Mouse (Mus musculus): ENCODE data around the gene Hes5. TPM values are rescaled to one million over a fixed set of nuclear protein-coding genes. Genes with fewer than 3 reads are reported as not detected.

Gene Hes5
- total RNA-seq, 2 experiments from 2014 or later, result not detected

DNA sequence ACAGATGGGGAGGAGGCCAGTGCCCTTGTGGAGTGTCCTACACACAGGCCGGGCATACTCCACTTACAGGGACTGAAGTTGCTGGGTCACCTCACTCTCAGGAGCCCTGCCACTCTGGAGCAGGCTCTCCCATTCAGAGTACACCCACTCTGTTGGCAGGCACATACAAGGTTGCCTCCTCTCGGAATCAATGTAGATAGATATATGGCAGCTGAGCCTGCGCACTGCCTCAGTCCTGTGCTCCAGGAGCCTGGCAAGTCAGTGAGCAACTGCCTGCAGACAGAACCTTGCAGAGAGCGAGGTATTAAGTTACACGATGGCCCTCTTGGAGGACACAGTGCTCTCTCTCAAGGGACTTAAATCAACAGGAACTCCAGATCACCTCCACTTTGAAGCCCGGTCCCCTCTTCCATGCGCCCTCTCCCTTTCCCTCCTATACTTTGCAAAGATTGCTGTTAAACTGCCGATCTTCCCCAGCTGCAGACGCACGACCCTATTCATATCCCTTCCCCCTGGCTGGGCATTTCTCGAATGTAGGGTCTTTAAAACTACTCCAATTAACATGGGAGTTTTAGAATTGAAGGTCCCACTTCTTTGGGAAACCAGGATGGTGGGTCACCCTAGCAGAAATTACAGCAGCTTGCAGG lies 2.6 kb downstream of the Hes5 start:
- intact Hi-C loops (cut with DNase I), result loop anchor here (2.0 to 10.0 kb wide), 4 partner anchors 19 to 291 kb away; partner anchors contain the start of gene Pex10
- no peak for DNase-seq

DNA sequence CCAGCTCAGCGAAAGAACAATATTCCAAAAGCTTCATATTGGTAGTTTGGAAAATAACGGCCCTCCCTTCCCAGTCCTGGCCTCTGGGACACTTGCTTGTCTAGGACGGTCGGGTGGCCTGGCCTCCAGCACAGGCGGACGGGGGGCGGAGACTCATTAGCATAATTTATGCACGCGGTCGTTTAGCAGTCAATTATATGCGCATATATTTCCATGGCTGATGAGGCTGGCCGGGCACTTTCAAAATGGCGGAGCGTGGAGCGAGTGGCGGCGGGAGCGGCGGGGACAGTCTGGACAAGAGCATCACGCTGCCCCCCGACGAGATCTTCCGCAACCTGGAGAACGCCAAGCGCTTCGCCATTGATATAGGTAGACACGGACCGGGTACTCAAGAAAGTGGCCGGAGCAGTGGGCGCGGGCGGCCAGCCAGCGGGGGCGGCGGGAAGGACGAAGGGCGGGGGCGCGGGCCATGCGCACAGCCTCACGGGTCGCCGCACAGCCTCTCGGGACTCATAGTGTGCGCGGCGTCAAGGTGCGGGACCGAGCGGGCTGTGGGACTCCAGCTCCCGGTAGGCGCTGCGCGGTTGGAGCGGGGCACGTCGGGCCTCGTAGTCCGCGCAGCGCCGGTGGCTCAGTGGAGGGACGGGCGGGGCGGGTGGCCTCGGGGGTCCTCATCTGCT lies 3.3 kb downstream of the Hes5 start, which contains the start of gene Pank4:
Pank4 (plus strand) TSS at position 223 of the 680 bp plus-strand sequence.
- DNase-seq, result peak; percentile 87 to 90
- intact Hi-C loops (cut with DNase I), result loop anchor here (2.0 to 10.0 kb wide), 4 partner anchors 19 to 291 kb away; partner anchors contain the start of gene Pex10

DNA sequence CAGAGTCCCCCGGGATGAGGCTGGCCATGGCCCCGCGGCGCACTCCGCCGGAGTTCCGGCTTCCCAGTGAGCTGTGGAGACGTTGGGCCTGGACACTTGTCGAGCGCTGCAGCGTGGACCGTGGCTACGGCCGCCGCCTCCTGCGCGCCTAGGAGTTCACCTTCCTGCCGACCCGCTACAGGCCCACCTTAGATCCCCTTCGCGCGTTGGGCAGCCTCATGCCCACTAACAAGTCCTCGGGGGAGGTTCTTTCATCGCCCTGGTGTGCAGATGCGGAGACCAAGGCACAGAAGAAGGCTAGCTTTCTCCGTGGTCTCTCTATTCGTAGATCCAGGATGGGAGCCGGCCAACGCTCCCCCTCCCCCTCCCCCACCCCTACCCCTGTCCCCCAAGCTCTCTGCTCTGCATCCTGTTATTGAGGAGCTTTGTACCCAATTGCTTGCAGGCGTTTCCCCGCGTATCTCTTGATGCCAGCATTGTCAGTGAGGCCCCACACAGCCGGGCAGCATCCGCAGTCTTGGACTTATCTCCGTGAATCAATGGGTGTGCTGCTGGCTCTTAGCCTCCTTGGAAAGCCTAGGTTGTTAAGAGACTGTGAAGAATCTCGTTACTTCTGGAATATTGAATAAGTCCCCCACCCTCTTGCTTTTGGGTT lies 4.0 kb downstream of the Hes5 start:
- DNase-seq, result peak in 1 of 2 experiments; percentile 29
- intact Hi-C loops (cut with DNase I), result loop anchor here (5.0 to 10.0 kb wide), 3 partner anchors 87 to 290 kb away; partner anchors contain the start of gene Pex10

DNA sequence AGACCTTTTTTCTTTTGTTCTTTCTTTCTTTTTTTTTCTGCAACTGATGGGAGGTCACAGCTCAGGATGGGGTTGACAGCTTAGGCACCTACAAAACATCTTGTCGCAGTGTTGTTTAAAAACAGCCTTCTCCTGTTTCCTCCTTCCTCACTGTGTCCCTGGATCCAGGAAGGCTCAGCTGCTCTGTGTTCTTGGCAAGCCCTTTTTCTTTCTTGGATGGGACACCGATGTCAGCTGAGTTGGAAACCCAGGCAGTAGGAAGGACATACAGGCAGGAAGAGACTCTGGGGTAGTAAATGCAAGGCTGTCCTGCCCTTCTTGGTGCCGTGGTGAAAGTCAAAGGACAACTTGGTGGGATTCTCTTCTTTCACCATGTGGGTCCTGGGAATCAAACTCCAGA lies 5.1 kb downstream of the Hes5 start:
- DNase-seq, result peak; percentile 43 to 50
- intact Hi-C loops (cut with DNase I), result loop anchor here (10.0 kb wide), 1 partner anchor 289 kb away; no protein-coding TSS in a partner anchor

DNA sequence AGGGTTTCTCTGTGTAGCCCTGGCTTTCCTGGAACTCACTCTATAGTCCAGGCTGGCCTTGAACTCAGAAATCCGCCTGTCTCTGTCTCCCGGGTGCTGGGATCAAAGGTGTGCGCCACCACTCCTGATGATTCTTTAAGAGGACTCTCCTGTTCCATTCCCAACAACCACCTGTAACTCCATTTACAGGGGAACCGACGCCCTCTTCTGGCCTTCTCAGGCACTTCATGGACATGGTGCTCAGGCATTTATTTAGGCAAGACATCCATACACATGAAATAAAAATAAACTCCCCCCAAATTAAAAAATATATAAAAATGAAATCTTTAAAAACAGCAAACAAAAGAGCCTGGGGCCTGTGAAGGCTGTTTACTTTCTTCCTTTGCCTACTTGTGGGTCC lies 6.5 kb downstream of the Hes5 start:
- intact Hi-C loops (cut with DNase I), result loop anchor here (10.0 kb wide), 1 partner anchor 288 kb away; no protein-coding TSS in a partner anchor
- DNase-seq, result peak in 1 of 2 experiments; percentile 47

DNA sequence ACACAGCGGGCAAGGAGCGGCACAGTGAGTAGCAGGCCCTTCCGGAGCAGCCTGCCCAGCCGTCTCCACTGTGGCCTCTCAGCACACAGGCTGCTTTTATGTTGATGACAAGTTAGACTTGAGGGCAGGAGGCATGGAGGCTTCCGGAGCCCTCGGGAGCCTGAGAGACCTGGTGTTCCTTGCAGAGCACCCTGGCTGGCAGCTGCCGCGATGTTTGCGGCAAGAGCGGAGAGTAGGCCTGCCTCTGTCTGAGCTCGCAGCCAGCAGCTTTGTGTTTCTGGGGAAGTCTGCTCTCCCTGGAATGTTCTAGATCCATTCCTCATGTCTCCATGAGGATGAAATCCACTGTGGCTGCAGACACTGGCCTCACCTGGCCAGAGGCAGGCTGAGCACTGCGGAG lies 11.8 kb downstream of the Hes5 start:
- intact Hi-C loops (cut with DNase I), result no loop called here
- DNase-seq, result no peak

DNA sequence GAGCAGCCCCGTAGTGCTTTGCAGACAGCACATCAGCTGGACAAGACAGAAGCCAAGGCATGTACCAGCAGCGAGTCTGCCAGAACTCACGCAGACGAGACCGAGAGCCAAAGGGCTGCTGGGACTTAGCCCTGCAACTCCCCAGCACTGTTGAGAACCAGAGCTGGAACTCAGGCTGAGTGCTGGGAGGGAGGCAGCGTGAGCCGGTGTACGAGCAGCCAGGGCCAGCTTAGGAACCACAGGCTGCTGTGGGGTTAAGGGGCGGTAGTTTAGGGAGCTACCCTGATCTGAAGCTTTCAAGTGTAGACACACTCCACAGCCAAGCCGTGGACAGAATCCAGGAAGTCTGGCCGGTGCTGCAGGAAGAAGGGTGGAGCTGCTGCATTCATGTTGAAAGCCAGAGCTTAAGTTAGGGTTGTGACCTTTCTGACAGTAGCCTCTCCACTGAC lies 13.5 kb downstream of the Hes5 start:
- intact Hi-C loops (cut with DNase I), result no loop called here
- DNase-seq, result peak; percentile 50 to 64

DNA sequence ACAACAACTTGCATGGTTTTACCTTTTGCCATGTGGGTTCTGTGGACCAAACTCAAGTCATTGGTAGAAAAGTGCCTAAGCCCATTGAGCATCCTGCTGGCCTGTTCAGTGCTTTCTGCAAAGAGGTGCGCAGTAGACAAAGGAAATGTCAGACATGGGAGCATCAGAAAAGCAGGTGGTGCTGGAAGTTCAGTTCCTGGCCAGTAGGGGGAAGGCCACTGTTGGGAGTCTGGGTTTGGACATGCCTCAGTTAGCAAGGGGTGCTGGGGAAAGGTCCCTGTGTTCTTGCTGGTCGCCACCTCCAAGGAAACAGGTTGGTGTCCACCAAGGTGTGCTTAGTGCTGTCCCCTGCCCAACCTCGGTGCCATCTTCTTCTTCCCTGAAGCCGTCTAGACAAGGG lies 19.4 kb downstream of the Hes5 start:
- DNase-seq, result no peak
- intact Hi-C loops (cut with DNase I), result loop anchor here (2.0 kb wide), 1 partner anchor 75 kb away; no protein-coding TSS in a partner anchor

DNA sequence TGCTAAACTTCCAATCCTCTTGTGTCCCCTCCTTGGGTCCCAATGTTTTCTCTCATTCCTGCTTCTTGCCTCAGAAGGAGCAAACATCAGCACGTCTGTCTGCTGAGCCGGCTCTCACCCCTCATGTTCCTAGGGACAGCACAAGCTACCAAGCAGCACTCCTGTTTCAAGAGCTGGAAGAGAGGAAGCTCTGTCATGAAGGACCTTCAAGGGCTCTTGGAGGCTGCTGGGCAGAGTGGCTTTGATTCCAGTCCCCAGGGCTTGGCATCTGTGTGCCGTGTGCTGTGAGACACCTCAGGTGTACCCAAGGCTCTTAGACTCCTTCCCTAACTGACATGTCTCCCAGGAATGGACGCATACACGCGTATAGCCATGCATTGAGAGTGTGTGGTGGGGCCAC lies 20.4 kb downstream of the Hes5 start:
- intact Hi-C loops (cut with DNase I), result loop anchor here (1.0 to 2.0 kb wide), 2 partner anchors 74 to 85 kb away; no protein-coding TSS in a partner anchor
- no peak for DNase-seq

DNA sequence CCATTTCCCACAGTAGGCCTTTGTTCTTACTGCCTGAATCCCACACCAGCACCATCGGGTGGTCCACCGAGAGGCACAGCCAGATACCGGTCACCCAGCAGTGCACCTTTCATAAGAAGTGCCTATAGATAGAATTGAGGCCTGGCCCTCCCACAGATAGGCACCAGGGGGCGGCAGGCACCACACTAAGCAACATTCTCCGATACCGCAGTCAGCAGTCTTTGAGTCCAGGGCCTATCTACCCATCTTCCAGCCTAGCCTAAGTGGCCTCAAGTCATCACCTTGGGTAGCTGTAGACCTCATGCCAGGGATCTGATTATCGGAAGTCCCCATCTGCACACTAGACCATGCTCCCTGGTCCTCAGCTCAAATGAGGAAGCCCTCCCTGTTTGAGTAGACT lies 20.8 kb downstream of the Hes5 start:
- intact Hi-C loops (cut with DNase I), result loop anchor here (1.0 to 2.0 kb wide), 2 partner anchors 73 to 85 kb away; no protein-coding TSS in a partner anchor
- DNase-seq, result peak; percentile 36 to 53

DNA sequence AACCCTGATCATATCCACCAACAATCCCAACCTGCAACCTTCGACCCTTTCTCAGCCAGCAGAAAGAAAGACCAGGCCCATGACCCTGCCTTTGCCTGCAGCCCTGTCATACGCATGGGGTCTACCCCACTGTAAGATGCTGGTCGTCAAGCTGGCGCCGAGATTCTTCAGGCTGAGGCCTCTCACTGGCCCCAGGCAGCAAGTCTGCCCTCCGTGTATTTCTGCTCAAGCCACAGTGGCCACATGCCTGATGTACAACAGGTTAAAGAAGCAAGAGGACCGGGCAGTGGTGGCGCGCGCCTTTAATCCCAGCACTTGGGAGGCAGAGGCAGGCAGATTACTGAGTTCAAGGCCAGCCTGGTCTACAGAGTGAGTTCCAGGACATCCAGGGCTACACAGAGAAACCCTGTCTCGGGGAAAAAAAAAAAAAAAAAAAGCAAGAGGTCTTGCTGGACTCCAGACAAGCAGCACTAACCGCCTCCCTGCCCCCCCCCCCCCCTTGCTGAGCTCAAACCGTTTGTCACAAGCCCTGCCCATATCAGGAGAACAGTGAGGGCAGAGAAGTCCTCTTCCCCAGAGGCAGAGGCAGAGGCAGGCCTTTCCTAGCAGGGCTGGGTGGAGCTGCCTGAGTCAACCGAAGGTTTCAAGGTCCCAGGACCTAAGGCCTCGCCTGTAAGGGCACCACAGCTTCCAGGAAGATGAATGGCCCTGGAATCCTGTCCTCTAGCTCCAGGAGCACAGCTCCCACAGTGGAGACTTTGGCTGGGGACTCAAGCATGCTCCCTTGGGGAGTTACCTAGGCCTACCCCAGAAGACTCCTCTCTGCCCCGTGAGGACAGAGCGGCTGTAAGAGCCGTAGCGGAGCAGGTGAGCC lies 21.8 kb downstream of the Hes5 start:
- intact Hi-C loops (cut with DNase I), result no loop called here
- DNase-seq, result no peak

DNA sequence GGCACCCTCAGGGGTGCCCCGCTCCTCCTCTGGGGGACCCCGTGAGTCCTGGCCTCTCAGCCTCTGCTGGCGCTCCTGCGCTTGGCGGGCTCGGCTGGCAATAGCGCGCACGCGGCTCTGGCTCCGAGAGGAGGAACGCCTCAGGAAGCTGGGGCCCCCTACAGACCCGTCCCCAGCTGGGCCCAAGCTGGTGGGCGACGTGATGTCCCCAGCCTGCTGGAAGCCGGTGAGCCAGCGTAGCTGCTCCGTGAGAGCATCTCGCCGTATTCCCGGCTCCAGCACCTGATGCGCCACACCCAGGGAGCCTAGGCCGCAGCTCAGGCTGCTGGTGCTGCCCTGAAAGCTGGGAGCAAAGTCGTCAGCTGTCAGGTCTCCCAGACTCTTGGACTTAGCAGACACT lies 23.0 kb downstream of the Hes5 start:
- DNase-seq, result no peak
- intact Hi-C loops (cut with DNase I), result no loop called here

DNA sequence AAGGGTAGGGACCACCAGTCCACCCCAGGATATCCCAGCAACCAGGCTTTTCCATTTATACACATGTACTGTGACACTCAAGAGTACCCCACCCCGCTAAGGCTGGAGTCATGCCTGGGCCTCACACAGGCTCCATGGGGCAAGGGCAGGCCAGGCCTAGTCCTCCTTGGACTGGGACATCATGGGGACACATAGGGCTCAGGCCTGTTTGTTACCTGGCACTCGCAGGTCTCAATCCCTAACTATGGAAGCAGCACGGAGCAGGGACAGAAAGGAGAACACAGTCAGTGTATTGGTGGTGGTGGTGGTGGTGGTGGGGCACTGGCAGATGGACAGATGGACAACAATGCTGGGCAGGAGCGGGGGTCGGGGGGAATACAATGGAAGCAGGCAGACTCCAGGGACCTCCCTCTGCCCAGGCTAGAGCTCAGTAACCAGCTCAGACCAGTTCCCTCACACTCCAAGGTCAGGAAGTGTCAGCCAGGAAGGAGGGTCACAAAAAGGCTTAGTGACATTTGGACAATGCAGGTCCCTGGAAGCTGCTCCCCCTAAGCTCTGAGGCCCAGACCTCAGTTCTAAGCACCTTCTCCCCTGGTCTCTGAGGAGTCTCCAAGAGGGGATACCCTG lies 24.5 kb downstream of the Hes5 start:
- intact Hi-C loops (cut with DNase I), result loop anchor here (1.0 kb wide), 1 partner anchor 41 kb away; no protein-coding TSS in a partner anchor
- DNase-seq, result no peak

DNA sequence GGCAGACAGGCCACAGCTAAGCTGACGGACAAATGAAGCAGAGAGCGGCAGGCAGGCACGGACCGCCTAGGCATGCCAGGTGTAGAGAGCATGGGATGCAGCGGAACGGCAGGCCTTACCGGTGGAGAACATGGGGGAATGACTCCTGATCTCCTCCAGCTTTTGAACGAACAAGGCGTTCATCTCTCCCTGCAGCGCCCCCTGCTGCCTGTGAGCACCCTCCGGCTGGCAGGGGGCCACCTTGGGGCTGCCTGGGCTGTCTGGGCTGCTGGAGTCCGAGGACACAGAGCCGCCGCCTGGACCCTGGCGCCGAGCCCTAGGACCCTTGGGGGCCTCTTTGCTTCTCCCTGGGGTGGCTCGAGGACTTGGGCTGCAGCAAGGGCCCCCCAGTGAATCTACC lies 25.4 kb downstream of the Hes5 start:
- DNase-seq, result peak; percentile 75 to 85
- intact Hi-C loops (cut with DNase I), result loop anchor here (2.0 kb wide), 1 partner anchor 79 kb away; no protein-coding TSS in a partner anchor

DNA sequence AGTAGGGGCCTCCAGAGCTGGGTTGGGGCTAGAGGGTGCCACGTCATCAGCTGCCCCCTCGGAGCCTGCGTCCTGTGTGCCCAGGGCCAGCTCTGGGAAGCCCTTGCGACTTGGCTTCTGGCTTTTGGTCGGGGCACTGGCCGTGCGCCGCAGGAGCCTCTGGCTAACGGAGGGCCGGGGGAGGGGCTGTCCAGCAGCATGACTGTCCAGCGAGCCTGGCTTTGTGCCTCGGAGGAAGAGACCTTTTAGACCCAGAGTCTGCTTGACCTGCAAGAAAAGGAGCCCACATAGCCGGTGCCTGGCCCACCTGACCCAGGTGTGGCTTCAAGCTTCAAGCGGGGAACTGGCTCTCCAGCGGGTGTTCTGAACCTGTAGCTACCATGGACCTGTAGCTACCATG lies 26.0 kb downstream of the Hes5 start:
- intact Hi-C loops (cut with DNase I), result loop anchor here (2.0 kb wide), 1 partner anchor 78 kb away; no protein-coding TSS in a partner anchor
- DNase-seq, result no peak

DNA sequence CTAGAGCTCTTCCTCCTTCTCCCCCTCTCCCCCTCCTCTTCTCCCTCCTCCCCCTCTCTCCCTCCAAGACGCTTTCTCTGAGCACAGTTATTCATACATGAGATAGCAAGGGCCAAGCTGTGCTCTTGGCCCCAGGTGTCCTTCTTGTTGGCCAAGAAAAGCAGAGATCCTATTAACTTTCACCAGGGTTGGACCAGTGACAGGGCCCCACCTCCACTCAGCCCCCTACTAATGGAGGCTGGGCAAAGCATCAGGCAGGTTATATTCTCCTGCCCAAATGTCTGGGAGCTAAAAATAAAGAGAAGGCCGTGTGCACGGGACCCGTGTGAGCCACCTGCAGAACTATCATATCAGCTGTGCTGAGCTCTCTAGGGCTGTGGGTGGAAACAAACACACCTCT lies 34.2 kb downstream of the Hes5 start:
- DNase-seq, result no peak
- intact Hi-C loops (cut with DNase I), result no loop called here

DNA sequence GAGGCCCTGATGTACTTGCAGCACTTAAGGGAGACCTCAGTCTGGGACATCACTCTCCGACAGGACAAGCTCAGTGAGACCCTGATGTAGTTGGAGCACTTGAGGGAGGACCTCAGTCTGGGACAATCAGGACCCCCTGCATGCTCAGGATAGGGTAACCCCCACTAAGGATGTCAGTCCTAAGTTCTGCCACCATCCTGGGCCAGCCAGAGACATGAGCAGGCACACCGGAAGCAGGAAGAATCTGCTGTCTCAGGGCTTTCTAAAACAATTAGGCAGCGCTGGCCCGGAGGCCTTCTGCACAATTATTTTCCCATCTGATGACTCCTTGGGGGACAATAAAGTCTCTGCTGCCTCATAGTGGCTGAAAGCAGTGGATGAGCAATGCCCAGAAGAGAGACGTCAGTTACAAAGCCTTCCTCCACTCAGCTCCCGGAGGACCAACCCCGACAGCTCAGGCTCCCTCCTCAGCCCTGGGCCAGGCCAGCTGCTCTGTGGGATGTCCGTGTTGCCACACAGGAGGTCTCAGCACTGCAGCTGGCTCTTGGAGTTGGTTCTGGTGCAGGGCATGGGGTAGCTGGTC lies 35.9 kb downstream of the Hes5 start:
- intact Hi-C loops (cut with DNase I), result no loop called here
- DNase-seq, result no peak

DNA sequence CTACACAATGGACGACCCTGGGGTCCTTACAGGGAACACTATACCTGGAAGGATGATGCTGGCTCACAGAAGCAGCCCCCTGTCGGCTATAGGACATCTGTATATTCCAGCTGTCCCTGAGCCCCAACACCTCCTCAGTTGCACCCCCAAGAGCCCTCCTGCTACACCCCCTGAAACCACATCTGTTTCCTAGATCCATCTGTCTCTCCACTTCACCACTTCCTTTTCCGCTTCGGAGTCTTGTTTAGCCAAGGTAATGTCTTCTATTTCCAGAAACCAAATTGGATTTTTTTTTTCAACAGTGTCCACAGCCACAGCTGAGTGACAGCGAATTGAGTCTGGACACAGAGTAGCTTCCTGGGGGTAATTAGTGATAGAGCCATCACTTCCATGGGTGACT lies 38.7 kb downstream of the Hes5 start:
- intact Hi-C loops (cut with DNase I), result no loop called here
- no peak for DNase-seq

DNA sequence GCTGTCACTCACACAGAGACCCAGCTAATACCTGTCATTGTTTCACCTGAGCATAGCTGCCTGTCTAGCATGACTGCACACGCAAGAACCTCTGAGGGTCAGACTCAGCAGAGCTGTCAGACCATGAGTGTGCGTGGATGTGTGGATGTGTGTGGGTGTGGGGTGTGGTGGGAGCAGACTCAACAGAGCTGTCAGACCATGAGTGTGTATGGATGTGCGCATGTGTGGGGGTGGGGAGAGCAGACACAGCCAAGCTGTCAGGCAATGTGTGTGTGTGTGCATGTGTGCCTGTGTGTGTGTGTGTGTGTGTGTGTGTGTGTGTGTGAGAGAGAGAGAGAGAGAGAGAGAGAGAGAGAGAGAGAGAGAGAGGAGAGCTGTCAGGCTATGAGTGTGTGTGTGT lies 44.6 kb downstream of the Hes5 start:
- intact Hi-C loops (cut with DNase I), result no loop called here
- no peak for DNase-seq

Measured in heart, postnatal 36 days (tissue).